ENCODE assay signal across 8 mouse cellular contexts in genomic region chr11:53297947-53298860, GRCm38 (mm10). TPM values are rescaled to one million over a fixed set of nuclear protein-coding genes. Genes with fewer than 3 reads are reported as not detected.
DNase-seq lines count a peak whose midpoint lies in the region; ATAC-seq lines count a peak whose summit lies in the region.

No protein-coding gene starts in this region.

- H3K4me3 ChIP-seq in megakaryocyte, embryonic 14.5 days (replicated peaks): peak overlapping the region; percentile 97
- peak overlapping the region; percentile 100; the same call in 1 of the 2 replicates for H3K4me3 ChIP-seq in heart, embryonic 16.5 days (ENCODE audit: low read length)
- H3K4me3 ChIP-seq in limb, embryonic 13.5 days: peak overlapping the region; percentile 100
- peak overlapping the region; percentile 81 for H3K4me3 ChIP-seq in stomach, embryonic 16.5 days (replicated peaks; ENCODE audit: low read length)

- 81% methylated on average over 7 of the region's 7 CpGs for WGBS in heart, embryonic 16.5 days
- 89% methylated on average over 7 of the region's 7 CpGs for WGBS in limb, embryonic 13.5 days
- 82% methylated on average over 7 of the region's 7 CpGs for WGBS in stomach, embryonic 16.5 days

- peaks cover 63% of the 10 kb centered on the region for H3K4me1 ChIP-seq in megakaryocyte, embryonic 14.5 days
- peaks cover 36% of the 10 kb centered on the region for H3K4me1 ChIP-seq in heart, embryonic 16.5 days (ENCODE audit: control insufficient read depth, insufficient read depth, low read length)
- peaks cover 30% of the 10 kb centered on the region for H3K4me1 ChIP-seq in limb, embryonic 13.5 days
- H3K4me1 ChIP-seq in stomach, embryonic 16.5 days (ENCODE audit: control insufficient read depth, insufficient read depth, low read length): peaks cover 37% of the 10 kb centered on the region

- H3K27ac ChIP-seq in heart, embryonic 16.5 days (ENCODE audit: low read length): no peak overlapping the region
- no peak overlapping the region for H3K27ac ChIP-seq in limb, embryonic 13.5 days
- H3K27ac ChIP-seq in stomach, embryonic 16.5 days (ENCODE audit: low read length): no peak overlapping the region

- DNase-seq in MN1 (ENCODE audit: low spot score): no peak
- DNase-seq in urinary bladder, postnatal 14 days (ENCODE audit: low spot score): no peak
- no peak for DNase-seq in spleen, postnatal 36 days (ENCODE audit: low spot score in 2 of 2)

- no peaks in the 10 kb centered on the region for H3K9me3 ChIP-seq in megakaryocyte, embryonic 14.5 days
- no peaks in the 10 kb centered on the region for H3K9me3 ChIP-seq in heart, embryonic 16.5 days (replicated peaks; ENCODE audit: control insufficient read depth, low read length)
- no peaks in the 10 kb centered on the region for H3K9me3 ChIP-seq in limb, embryonic 13.5 days
- no peaks in the 10 kb centered on the region for H3K9me3 ChIP-seq in stomach, embryonic 16.5 days (replicated peaks; ENCODE audit: control insufficient read depth, low read length)

- H3K27me3 ChIP-seq in megakaryocyte, embryonic 14.5 days (replicated peaks): no peaks in the 10 kb centered on the region
- H3K27me3 ChIP-seq in heart, embryonic 16.5 days (ENCODE audit: control insufficient read depth, insufficient read depth, low read length): no peaks in the 10 kb centered on the region
- no peaks in the 10 kb centered on the region for H3K27me3 ChIP-seq in limb, embryonic 13.5 days
- no peaks in the 10 kb centered on the region for H3K27me3 ChIP-seq in stomach, embryonic 16.5 days (ENCODE audit: control insufficient read depth, insufficient read depth, low read length)

- ATAC-seq in megakaryocyte, adult 5-6 weeks (ENCODE audit: poor library complexity, severe bottlenecking): no peak
- no peak for ATAC-seq in heart, embryonic 16.5 days (replicated peaks; ENCODE audit: extremely low read depth, insufficient read depth, low FRiP score)
- no peak for ATAC-seq in limb, embryonic 13.5 days (ENCODE audit: low FRiP score, low read depth)
- ATAC-seq in stomach, embryonic 16.5 days (ENCODE audit: insufficient read depth, low FRiP score): no peak

- H3K4me2 ChIP-seq in heart, embryonic 16.5 days (ENCODE audit: low read depth, low read length): peak overlapping the region; percentile 86
- peak overlapping the region; percentile 75 for H3K4me2 ChIP-seq in limb, embryonic 13.5 days (replicated peaks)
- peak overlapping the region; percentile 74 for H3K4me2 ChIP-seq in stomach, embryonic 16.5 days (ENCODE audit: low read depth, low read length)

- H3K9ac ChIP-seq in heart, embryonic 16.5 days (ENCODE audit: low read length): peak overlapping the region; percentile 29
- peak overlapping the region; percentile 98; the same call in 1 of the 2 replicates for H3K9ac ChIP-seq in limb, embryonic 13.5 days
- peak overlapping the region; percentile 91 for H3K9ac ChIP-seq in stomach, embryonic 16.5 days (ENCODE audit: low read length)

- H3K36me3 ChIP-seq in megakaryocyte, embryonic 14.5 days (replicated peaks; ENCODE audit: low read length): peaks cover 38% of the 10 kb centered on the region
- peaks cover 3% of the 10 kb centered on the region; the same call in 1 of the 2 replicates for H3K36me3 ChIP-seq in heart, embryonic 16.5 days (ENCODE audit: control insufficient read depth, insufficient read depth)
- H3K36me3 ChIP-seq in limb, embryonic 13.5 days: peaks cover 34% of the 10 kb centered on the region
- H3K36me3 ChIP-seq in stomach, embryonic 16.5 days (ENCODE audit: control insufficient read depth, insufficient read depth, low read length): no peaks in the 10 kb centered on the region

RNA-seq across cellular contexts. Expression of gene Hspa4, which starts 2.1 kb away (rescaled TPM):
- polyA plus RNA-seq in megakaryocyte, embryonic 14.5 days (2012; ENCODE audit: insufficient read depth, low replicate concordance): 16.7 and 34.7 TPM in 2 replicates
- total RNA-seq in megakaryocyte, adult 5-6 weeks (2015): 84.8 and 87.0 TPM in 2 replicates
- total RNA-seq in megakaryocyte, adult 5-6 weeks (2017): 313 and 322 TPM in 2 replicates
- 66.6 and 72.8 TPM in 2 replicates for polyA plus RNA-seq in heart, embryonic 16.5 days (2015; fragmentation: Nextera tagmentation; extraction: Ambion mirVana)
- 79.0 and 87.4 TPM in 2 replicates for polyA plus RNA-seq in limb, embryonic 13.5 days (2015; fragmentation: Nextera tagmentation; extraction: Ambion mirVana)
- polyA plus RNA-seq in stomach, embryonic 16.5 days (2015; fragmentation: Nextera tagmentation; extraction: Ambion mirVana): 67.9 and 69.2 TPM in 2 replicates

RNA-seq across cellular contexts. Expression of gene Zcchc10, which starts 26.3 kb away (rescaled TPM):
- polyA plus RNA-seq in megakaryocyte, embryonic 14.5 days (2012; ENCODE audit: insufficient read depth, low replicate concordance): 1.5 and 1.9 TPM in 2 replicates
- total RNA-seq in megakaryocyte, adult 5-6 weeks (2015): 14.2 and 19.0 TPM in 2 replicates
- 1.9 and 3.2 TPM in 2 replicates for total RNA-seq in megakaryocyte, adult 5-6 weeks (2017)
- polyA plus RNA-seq in heart, embryonic 16.5 days (2015; fragmentation: Nextera tagmentation; extraction: Ambion mirVana): 12.8 and 16.7 TPM in 2 replicates
- polyA plus RNA-seq in limb, embryonic 13.5 days (2015; fragmentation: Nextera tagmentation; extraction: Ambion mirVana): 22.4 and 22.9 TPM in 2 replicates
- 18.7 and 19.5 TPM in 2 replicates for polyA plus RNA-seq in stomach, embryonic 16.5 days (2015; fragmentation: Nextera tagmentation; extraction: Ambion mirVana)

RNA-seq across cellular contexts. Expression of gene Aff4, which starts 52.4 kb away (rescaled TPM):
- polyA plus RNA-seq in megakaryocyte, embryonic 14.5 days (2012; ENCODE audit: insufficient read depth, low replicate concordance): 1.2 and 2.3 TPM in 2 replicates
- total RNA-seq in megakaryocyte, adult 5-6 weeks (2015): 59.1 and 62.0 TPM in 2 replicates
- total RNA-seq in megakaryocyte, adult 5-6 weeks (2017): 38.3 and 38.4 TPM in 2 replicates
- polyA plus RNA-seq in heart, embryonic 16.5 days (2015; fragmentation: Nextera tagmentation; extraction: Ambion mirVana): 23.0 and 31.7 TPM in 2 replicates
- polyA plus RNA-seq in limb, embryonic 13.5 days (2015; fragmentation: Nextera tagmentation; extraction: Ambion mirVana): 48.3 and 54.6 TPM in 2 replicates
- 20.5 and 21.1 TPM in 2 replicates for polyA plus RNA-seq in stomach, embryonic 16.5 days (2015; fragmentation: Nextera tagmentation; extraction: Ambion mirVana)

Comparison
In these comparisons a context has a peak if more than half of its experiments do, and no peak if none do; other contexts are left out.
1. H3K9ac ChIP-seq: peak in every context shown above with its lines; median percentile 98 in limb, embryonic 13.5 days; 91 in stomach, embryonic 16.5 days; 29 in heart, embryonic 16.5 days.